Mouse (Mus musculus): ENCODE measurements around the gene Gm28035. TPM values are rescaled to one million over a fixed set of nuclear protein-coding genes. Genes with fewer than 3 reads are reported as not detected.

The Gm28035 gene
- total RNA-seq, 2 experiments from 2014 or later: 11.3 to 15.1 TPM

GRCm38 (mm10) chr2:30255631-30256395, 15.4 kb downstream of the Gm28035 start:
- TF ChIP-seq CTCF (IDR thresholded peaks at IDR 0.05): no peak
- DNase-seq (ENCODE audit: extremely low spot score in 1 of 2, low spot score in 2 of 2): no peak
- Histone ChIP-seq H3K27ac (no peak overlapping the region), H3K4me3 (no peak overlapping the region)
- intact Hi-C loops (cut with DNase I): no loop called here

- intact Hi-C loops (cut with DNase I): no loop called here
- no peak for DNase-seq (ENCODE audit: extremely low spot score in 1 of 2, low spot score in 2 of 2)
- no peak for TF ChIP-seq CTCF (IDR thresholded peaks at IDR 0.05)
- H3K4me3 ChIP-seq: no peak overlapping the region
- H3K27ac ChIP-seq: no peak overlapping the region
Observed at GRCm38 (mm10) chr2:30256616-30257350, 16.4 kb downstream of the Gm28035 start.

GRCm38 (mm10) chr2:30257699-30258460, 17.5 kb downstream of the Gm28035 start:
- intact Hi-C loops (cut with DNase I): no loop called here

GRCm38 (mm10) chr2:30258600-30258999, 18.2 kb downstream of the Gm28035 start:
- no peak for DNase-seq (ENCODE audit: extremely low spot score in 1 of 2, low spot score in 2 of 2)
- intact Hi-C loops (cut with DNase I): no loop called here
- TF ChIP-seq CTCF (IDR thresholded peaks at IDR 0.05): no peak
- peak overlapping the region; percentile 67 for H3K27ac ChIP-seq
- H3K4me3 ChIP-seq: no peak overlapping the region

More at GRCm38 (mm10) chr2:30257699-30258460, 17.5 kb downstream of the Gm28035 start:
- DNase-seq (ENCODE audit: extremely low spot score in 1 of 2, low spot score in 2 of 2): no peak
- TF ChIP-seq CTCF (IDR thresholded peaks at IDR 0.05): no peak
- Histone ChIP-seq H3K4me3 (no peak overlapping the region), H3K27ac (peak overlapping the region; percentile 67)

- no peak for DNase-seq (ENCODE audit: extremely low spot score in 1 of 2, low spot score in 2 of 2)
- H3K27ac ChIP-seq: peak overlapping the region; percentile 67
- no peak overlapping the region for H3K4me3 ChIP-seq
- intact Hi-C loops (cut with DNase I): no loop called here
- no peak for TF ChIP-seq CTCF (IDR thresholded peaks at IDR 0.05)
Observed at GRCm38 (mm10) chr2:30259131-30260064, 19.0 kb downstream of the Gm28035 start.

- Histone ChIP-seq H3K4me3 (no peak overlapping the region), H3K27ac (no peak overlapping the region; the same call in 1 of the 2 replicates)
- intact Hi-C loops (cut with DNase I): no loop called here
- no peak for DNase-seq (ENCODE audit: extremely low spot score in 1 of 2, low spot score in 2 of 2)
- peak; percentile 11; the same call in 1 of the 2 replicates for TF ChIP-seq CTCF (IDR thresholded peaks at IDR 0.05)
Observed at GRCm38 (mm10) chr2:30261064-30261736, 20.8 kb downstream of the Gm28035 start.

- no peak for DNase-seq (ENCODE audit: extremely low spot score in 1 of 2, low spot score in 2 of 2)
Observed at GRCm38 (mm10) chr2:30261921-30262839, 21.8 kb downstream of the Gm28035 start.

GRCm38 (mm10) chr2:30262840-30263441, 22.6 kb downstream of the Gm28035 start:
- Histone ChIP-seq H3K27ac (peak overlapping the region; percentile 42), H3K4me3 (no peak overlapping the region)
- peak; percentile 40 to 50 for DNase-seq (ENCODE audit: extremely low spot score in 1 of 2, low spot score in 2 of 2)
- TF ChIP-seq CTCF (IDR thresholded peaks at IDR 0.05): no peak
- intact Hi-C loops (cut with DNase I): no loop called here

More at GRCm38 (mm10) chr2:30261921-30262839, 21.8 kb downstream of the Gm28035 start:
- TF ChIP-seq CTCF (IDR thresholded peaks at IDR 0.05): no peak
- intact Hi-C loops (cut with DNase I): no loop called here
- no peak overlapping the region for H3K4me3 ChIP-seq
- H3K27ac ChIP-seq: peak overlapping the region; percentile 42

GRCm38 (mm10) chr2:30263811-30264210, 23.4 kb downstream of the Gm28035 start:
- no peak for TF ChIP-seq CTCF (IDR thresholded peaks at IDR 0.05)
- H3K27ac ChIP-seq: peak overlapping the region; percentile 42
- H3K4me3 ChIP-seq: no peak overlapping the region
- intact Hi-C loops (cut with DNase I): no loop called here
- no peak for DNase-seq (ENCODE audit: extremely low spot score in 1 of 2, low spot score in 2 of 2)
